Mouse (Mus musculus) gastrocnemius, adult 18-20 months (tissue): ENCODE results near the gene Uchl4. TPM values are rescaled to one million over a fixed set of nuclear protein-coding genes. Genes with fewer than 3 reads are reported as not detected.
A peak's percentile ranks its signal among the peaks of the same experiment; 100 is the strongest.

ENCODE experiments used
- DNase-seq: peaks from one replicate; pipeline ENCODE4 v3.0.0; 2021; ENCODE audit warnings: low spot score
- microRNA-seq: library from miRNA; unstranded; fragments of <30 nt; microRNA quantifications from one replicate; pipeline ENCODE4 v1.2.0, GENCODE M21; 2021
- total RNA-seq, 2 experiments: library from RNA; stranded (reverse); gene quantifications; 2 replicates each; pipeline ENCODE4 v1.2.3; 2021

Uchl4 gene
- total RNA-seq, 2 experiments from 2014 or later = 1.3 to 2.1 TPM

DNA sequence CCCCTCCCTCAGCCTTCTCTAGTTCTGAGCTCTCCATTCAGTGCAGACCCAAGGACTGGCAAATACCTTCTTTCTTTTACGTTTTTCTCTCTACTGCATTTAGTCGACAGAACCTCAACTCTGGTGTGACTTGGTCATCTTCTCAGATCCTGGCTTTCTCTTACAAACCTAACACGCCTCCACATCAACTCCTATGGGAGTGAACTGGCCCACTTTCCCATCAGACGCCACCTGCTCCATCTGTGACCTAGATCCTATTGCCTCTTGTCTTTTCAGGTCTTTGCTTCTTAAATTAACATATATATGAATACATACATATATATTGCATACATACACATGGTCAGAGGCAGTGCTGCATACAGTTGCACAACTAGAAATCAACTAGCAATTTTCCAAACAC, 38.8 kb downstream of the Uchl4 start:
- no peak for DNase-seq

DNA sequence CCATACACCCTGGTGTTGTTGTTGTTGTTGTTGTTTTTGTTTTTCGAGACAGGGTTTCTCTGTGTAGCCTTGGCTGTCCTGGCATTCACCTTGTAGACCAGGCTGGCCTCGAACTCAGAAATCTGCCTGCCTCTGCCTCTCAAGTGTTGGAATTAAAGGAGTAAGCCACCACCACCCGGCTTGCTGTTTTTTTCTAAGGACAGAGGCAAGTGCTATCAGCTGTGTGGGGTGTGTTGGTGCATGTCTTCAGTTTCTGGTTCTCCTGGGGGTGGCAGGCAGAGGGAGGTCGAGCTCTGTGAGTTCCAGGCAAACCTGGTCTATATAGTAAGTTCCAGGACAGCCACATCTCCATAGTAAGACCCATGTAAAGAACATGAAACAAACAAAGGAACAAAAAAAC, 39.3 kb downstream of the Uchl4 start:
- no peak for DNase-seq

DNA sequence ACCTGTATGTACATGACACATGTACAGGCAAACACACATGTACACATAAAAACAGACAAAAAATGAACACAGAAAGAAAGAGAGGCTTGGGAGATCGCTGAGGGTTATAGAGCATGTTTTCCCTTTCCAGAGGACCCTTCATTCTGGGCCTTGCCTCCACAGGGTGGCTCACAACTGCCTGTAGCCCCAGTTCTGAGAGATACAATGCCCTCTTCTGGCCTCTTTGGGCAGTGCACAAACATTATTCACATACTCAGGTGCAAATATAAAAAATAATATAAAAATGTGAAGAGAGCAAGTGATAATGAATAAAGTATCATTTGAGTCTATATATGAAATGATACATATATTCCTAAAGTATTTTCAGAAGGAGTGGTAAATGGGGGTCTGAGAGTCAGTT, 39.9 kb downstream of the Uchl4 start:
- no peak for DNase-seq

DNA sequence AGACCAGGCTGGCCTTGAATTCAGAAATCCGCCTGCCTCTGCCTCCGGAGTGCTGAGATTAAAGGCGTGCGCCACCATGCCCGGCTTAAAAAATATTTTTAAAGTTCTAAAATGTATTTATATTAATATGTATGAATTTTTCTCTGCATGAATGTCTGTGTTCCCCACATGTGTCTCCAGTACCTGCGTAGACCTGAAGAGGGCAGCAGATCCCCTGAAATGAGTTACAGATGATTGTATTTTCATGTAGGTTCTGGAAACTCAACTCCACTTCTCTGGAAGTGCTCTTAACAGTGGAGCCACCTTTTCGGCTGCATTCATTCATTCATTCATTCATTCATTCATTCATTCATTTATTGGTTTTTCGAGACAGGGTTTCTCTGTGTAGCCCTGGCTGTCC, 42.7 kb downstream of the Uchl4 start:
- peak; percentile 55 for DNase-seq

DNA sequence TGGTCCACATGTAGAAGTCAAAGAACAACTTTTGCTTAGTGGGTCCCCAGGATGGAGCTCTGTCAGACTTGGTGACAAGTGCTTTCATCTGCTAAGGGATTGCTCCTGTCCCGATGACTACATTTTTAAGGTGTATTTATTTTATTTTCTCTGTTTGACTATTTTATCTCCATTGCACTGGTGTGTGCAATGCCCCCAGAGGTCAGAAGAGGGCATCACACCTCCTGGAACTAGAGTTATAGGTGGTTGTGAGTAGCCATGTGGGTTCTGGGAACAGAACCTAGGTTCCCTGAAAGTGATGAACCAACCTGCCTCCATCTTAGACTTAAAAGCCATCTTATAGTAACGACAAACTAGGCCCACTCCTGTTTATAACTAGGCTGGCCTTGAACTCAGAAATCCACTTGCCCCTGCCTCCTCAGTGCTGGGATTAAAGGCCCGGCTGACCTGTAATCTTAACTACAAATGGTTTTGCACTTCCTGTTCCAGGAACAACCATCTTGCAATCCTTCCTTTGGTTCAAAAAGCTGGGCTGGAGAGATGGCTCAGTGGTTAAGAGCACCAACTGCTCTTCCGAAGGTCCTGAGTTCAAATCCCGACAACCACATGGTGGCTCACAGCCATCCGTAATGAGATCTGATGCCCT, 43.8 kb downstream of the Uchl4 start:
- no peak for DNase-seq

DNA sequence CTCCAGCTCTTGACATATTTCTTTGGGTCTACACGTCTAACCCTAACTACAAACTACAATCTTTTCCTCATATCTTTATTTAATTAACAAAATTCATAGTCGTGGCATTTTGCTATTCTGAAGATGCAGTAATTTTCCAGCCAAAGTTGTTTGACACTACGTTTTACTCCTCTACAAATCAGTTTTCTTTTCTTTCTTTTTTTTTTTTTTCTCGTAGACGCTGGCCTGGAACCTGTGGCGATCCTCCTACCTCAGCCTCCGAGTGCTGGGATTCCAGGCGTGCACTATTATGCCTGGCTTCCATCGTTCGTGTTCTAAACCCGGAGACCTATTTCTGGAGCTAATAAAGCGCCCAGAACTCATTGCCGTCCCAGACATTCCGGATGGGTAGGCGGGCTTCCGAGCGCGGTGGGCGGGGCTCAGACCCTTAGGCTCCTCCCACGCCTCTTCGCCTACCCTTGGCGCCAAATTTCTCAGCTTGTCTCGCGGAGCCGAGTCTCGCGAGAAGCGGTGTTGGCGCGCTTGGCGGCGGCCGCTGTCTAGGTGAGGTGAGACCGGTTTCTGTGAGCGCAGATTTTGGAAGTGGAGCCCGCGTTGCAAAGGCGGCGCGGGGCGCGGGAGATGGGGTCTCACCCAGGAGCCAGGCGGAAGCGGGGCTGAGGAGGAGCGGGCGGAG, 46.2 kb downstream of the Uchl4 start, which contains the start of gene Tipin:
TSS of gene Tipin (plus strand) at position 477 of the 676 bp plus-strand sequence.
- DNase-seq = peak; percentile 96

DNA sequence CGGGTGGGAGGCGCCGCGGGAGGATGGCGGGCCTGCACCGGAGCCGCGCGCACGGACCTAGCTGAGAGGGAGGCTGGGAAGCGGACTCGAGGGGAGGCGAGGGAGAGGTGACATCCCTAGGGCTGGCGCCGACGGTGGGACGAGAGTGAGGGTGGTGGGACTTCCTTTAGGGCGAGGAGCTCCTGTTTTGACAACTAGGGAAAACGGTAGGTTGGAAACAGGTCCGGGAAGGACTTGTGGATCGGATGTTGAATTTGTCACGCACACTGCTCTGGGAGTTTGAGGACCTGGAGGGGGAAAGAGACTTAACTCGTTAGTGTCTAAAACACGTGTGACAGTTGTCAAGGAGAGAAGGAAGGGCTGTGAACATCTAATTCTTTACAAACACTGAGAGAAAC, 46.8 kb downstream of the Uchl4 start:
- no peak for DNase-seq

DNA sequence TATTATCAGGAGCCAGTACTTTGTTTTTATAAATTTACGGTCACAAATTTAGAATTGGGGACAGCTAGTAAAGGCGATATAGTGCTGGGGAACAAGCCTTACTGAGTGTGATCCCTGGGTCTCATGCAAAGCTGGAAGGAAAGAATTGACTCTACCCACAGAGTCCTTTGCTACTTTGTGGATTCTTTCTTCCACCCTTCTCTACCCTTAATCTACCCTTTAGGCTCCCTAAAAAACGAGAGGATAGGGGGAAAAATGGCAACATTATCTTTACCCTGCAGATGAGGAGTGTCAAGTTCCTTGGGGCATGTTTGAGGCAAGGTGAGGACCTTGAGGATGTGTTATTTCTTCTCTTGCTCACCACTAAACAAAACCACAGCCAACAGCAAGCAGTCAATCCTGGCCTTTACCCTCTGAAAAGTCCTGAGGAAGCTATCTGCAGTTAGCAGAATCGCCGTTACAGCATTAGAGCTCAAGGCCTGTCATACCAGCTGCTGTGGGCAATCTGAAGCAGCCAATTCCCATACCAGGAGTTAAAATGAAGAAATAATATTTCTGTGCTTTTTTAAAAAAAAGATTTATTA, 47.5 kb downstream of the Uchl4 start:
- no peak for DNase-seq

Small RNA genes within 50 kb of the gene (microRNA-seq; reads per million reads assigned to microRNA genes)
- gene Gm24106 = not detected

Other genes with a start within 250 kb of the Uchl4 start
- gene Smad6, start 213.1 kb upstream of the Uchl4 start, total RNA-seq = 1 to 10 TPM; 5.1 TPM
- under 1 TPM in 1 of 2 experiments, not detected in 1; 0.57 TPM for gene Lctl, start 118.1 kb upstream of the Uchl4 start, total RNA-seq
- gene Zwilch, start 62.1 kb upstream of the Uchl4 start, total RNA-seq = under 1 TPM; 0.43 to 0.62 TPM
- 100 to 1,000 TPM; 623 to 643 TPM for gene Rpl4, start 61.8 kb upstream of the Uchl4 start, total RNA-seq
- 10 to 100 TPM; 23.3 to 24.1 TPM for gene Snapc5, start 55.9 kb upstream of the Uchl4 start, total RNA-seq
- gene Map2k1, start 18.4 kb downstream of the Uchl4 start, total RNA-seq = 10 to 100 TPM; 55.8 to 56.9 TPM
- 10 to 100 TPM; 10.0 to 11.1 TPM for gene Tipin, start 46.4 kb downstream of the Uchl4 start, total RNA-seq
- 10 to 100 TPM; 22.5 to 24.6 TPM for gene Dis3l, start 106.1 kb downstream of the Uchl4 start, total RNA-seq
- gene Megf11, start 150.4 kb downstream of the Uchl4 start, total RNA-seq = under 1 TPM; 0.45 to 0.59 TPM